In genomic region chr1:182775576-182775975, GRCm38 (mm10) we compare ENCODE assay signal across 45 mouse cellular contexts. TPM values are rescaled to one million over a fixed set of nuclear protein-coding genes. Genes with fewer than 3 reads are reported as not detected.
"Had no signal": no experiment of that assay in that cellular context is flagged by ENCODE, and none has a peak within 500 bp of the region (broad histone marks: within the 10 kb centered on the region; RNA-seq: fewer than 3 reads in every experiment).

No protein-coding gene starts in this region.

- H3K27me3 ChIP-seq: heart, embryonic 12.5 days; heart, embryonic 15.5 days; hindbrain, embryonic 12.5 days; hindbrain, embryonic 13.5 days; hindbrain, embryonic 15.5 days; intestine, embryonic 15.5 days; kidney, embryonic 15.5 days had no signal

- H3K27ac ChIP-seq: heart, embryonic 13.5 days; heart, embryonic 15.5 days; hindbrain, embryonic 10.5 days; hindbrain, embryonic 12.5 days; hindbrain, embryonic 13.5 days; hindbrain, embryonic 14.5 days; hindbrain, embryonic 15.5 days; hindbrain, postnatal 0 days; intestine, embryonic 15.5 days; kidney, embryonic 15.5 days; kidney, postnatal 0 days; layer of hippocampus, adult 2 months; left cerebral cortex, adult 2 months had no signal

- H3K4me2 ChIP-seq: heart, embryonic 11.5 days; heart, embryonic 12.5 days; heart, embryonic 13.5 days; heart, embryonic 15.5 days; hindbrain, embryonic 12.5 days; hindbrain, embryonic 13.5 days; hindbrain, embryonic 14.5 days; hindbrain, embryonic 15.5 days; intestine, embryonic 15.5 days; kidney, embryonic 15.5 days had no signal

- DNase-seq: heart, postnatal 10 days; heart, postnatal 14 days; heart, postnatal 36 days; heart, postnatal 4 days; kidney, adult 11 months; kidney, adult 18-20 months; kidney, adult 2 months; kidney, adult 8-10 months; kidney, adult 9 months; kidney, postnatal 10 days; kidney, postnatal 14 days; kidney, postnatal 25 days; kidney, postnatal 36 days; kidney, postnatal 4 days; layer of hippocampus, postnatal 36 days had no signal

- H3K4me3 ChIP-seq: heart, embryonic 12.5 days; heart, embryonic 13.5 days; heart, embryonic 15.5 days; hindbrain, embryonic 10.5 days; hindbrain, embryonic 12.5 days; hindbrain, embryonic 13.5 days; hindbrain, embryonic 15.5 days; intestine, embryonic 15.5 days; kidney, embryonic 15.5 days; layer of hippocampus, adult 2 months; left cerebral cortex, adult 2 months had no signal

- H3K9me3 ChIP-seq: heart, embryonic 12.5 days; heart, embryonic 13.5 days; heart, embryonic 15.5 days; hindbrain, embryonic 10.5 days; hindbrain, embryonic 12.5 days; hindbrain, embryonic 13.5 days; hindbrain, embryonic 15.5 days; intestine, embryonic 15.5 days; kidney, embryonic 15.5 days had no signal

- ATAC-seq: hindbrain, embryonic 16.5 days; hindbrain, postnatal 0 days; inflammation-experienced regulatory T-cells, adult 6 months; intestine, embryonic 15.5 days; intestine, embryonic 16.5 days; intestine, postnatal 0 days had no signal

- H3K36me3 ChIP-seq: heart, embryonic 12.5 days; heart, embryonic 13.5 days; heart, embryonic 15.5 days; hindbrain, embryonic 10.5 days; hindbrain, embryonic 15.5 days; intestine, embryonic 15.5 days had no signal

- H3K9ac ChIP-seq: heart, embryonic 12.5 days; heart, embryonic 13.5 days; heart, embryonic 15.5 days; hindbrain, embryonic 12.5 days; hindbrain, embryonic 13.5 days; hindbrain, embryonic 14.5 days; hindbrain, embryonic 15.5 days; intestine, embryonic 15.5 days; kidney, embryonic 15.5 days had no signal

- H3K4me1 ChIP-seq: intestine, embryonic 15.5 days had no signal

RNA-seq across cellular contexts. Expression of gene Ccdc185, which starts 26.6 kb away (rescaled TPM):
- total RNA-seq: heart, postnatal 10 days; heart, postnatal 14 days; heart, postnatal 25 days; heart, postnatal 36 days; heart, postnatal 4 days; hematopoietic stem cell, adult 5-6 weeks; hindbrain, postnatal 0 days; left cerebral cortex, postnatal 10 days had no signal
- polyA plus RNA-seq: heart, embryonic 11.5 days; heart, embryonic 12.5 days; heart, embryonic 13.5 days; heart, embryonic 14.5 days; heart, embryonic 15.5 days; heart, embryonic 16.5 days; heart, postnatal 0 days; hindbrain, embryonic 10.5 days; hindbrain, embryonic 11.5 days; hindbrain, embryonic 12.5 days; hindbrain, embryonic 13.5 days; hindbrain, embryonic 14.5 days; hindbrain, embryonic 15.5 days; hindbrain, embryonic 16.5 days; hindbrain, postnatal 0 days; inflammation-experienced regulatory T-cells, adult 6 months; intestine, embryonic 14.5 days; intestine, embryonic 15.5 days; intestine, postnatal 0 days; kidney, embryonic 14.5 days; kidney, embryonic 15.5 days; kidney, embryonic 16.5 days; kidney, postnatal 0 days; large intestine, adult 2 months had no signal
